Mouse (Mus musculus) spleen, adult 2 months (tissue): ENCODE measurements at regions not wholly inside any gene's neighbourhood (a gene's known extent, or its start where the extent isn't known, plus 50 kb on each side); places are given as distances from the start of the nearest gene placed in this dataset.

Experiments
- DNase-seq, 2 experiments: peaks; one replicate each; pipeline versions ENCODE4 v3.0.0 to v3.0.0-alpha.2; 2012 to 2021; ENCODE audit warnings: low spot score in 2 of 2, low read depth in 1 of 2
- H3K27ac ChIP-seq: fragments of 200-500 bp; 2 replicates; pipeline ENCODE4 v1.5.1; 2012; ENCODE audit warnings: low read length, inconsistent platforms; ENCODE audit not compliant: insufficient read depth
- H3K27me3 ChIP-seq: fragments of 200-500 bp; 2 replicates; pipeline ENCODE4 v1.6.1; 2012; ENCODE audit warnings: mild to moderate bottlenecking, moderate library complexity, low read length, inconsistent platforms; ENCODE audit not compliant: control insufficient read depth, insufficient read depth
- H3K36me3 ChIP-seq: fragments of 200-500 bp; 2 replicates; pipeline ENCODE4 v1.6.1; 2012; ENCODE audit warnings: mild to moderate bottlenecking, low read length, inconsistent platforms; ENCODE audit not compliant: control insufficient read depth, insufficient read depth
- H3K4me1 ChIP-seq: fragments of 200-500 bp; 2 replicates; pipeline ENCODE4 v1.6.1; 2011; ENCODE audit warnings: inconsistent platforms; ENCODE audit not compliant: control insufficient read depth, insufficient read depth, insufficient read length
- H3K4me3 ChIP-seq: fragments of 200-500 bp; 2 replicates; pipeline ENCODE4 v1.5.1; 2011; ENCODE audit warnings: mild to moderate bottlenecking, inconsistent platforms; ENCODE audit not compliant: insufficient read depth, insufficient read length; ENCODE audit errors: extremely low read depth
- CTCF ChIP-seq: fragments of 200-500 bp; IDR thresholded peaks from 2 replicates; pipeline ENCODE4 v1.5.1; 2011; ENCODE audit warnings: mild to moderate bottlenecking, inconsistent platforms; ENCODE audit not compliant: insufficient read depth, insufficient read length, insufficient replicate concordance; ENCODE audit errors: extremely low read depth
- POLR2A ChIP-seq: fragments of 200-500 bp; IDR thresholded peaks from 2 replicates; pipeline ENCODE4 v1.6.1; 2011; ENCODE audit warnings: low read depth, low read length, inconsistent platforms
- WGBS: fragments of 180-500 bp; shearing (Covaris S2); methylation state at CpG from one replicate; pipeline ENCODE4 v1.1.7; 2018; 5-methylcytosine and 5-hydroxymethylcytosine counted together

DNA sequence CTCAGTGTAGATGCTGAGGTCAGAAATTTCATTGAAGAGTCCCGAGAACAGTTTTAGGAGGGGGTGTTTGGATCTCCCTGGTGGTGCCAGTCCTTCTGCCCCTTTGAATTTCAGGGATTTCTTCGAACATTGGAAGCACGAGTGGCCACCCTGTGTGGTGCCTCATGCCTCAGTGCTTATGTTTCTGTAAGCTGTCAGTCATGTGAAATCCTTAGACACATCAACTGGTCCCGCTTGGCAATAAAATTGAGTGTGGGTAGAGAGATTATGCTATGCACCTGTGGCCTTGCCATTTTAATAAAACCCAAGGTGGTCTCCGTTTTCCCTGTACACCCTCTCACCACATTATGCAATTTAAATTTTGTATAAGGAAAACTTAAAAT, 136.1 kb upstream of the Zfand5 start:
- WGBS: 83% methylated on average over 5 of the region's 5 CpGs
- DNase-seq: no peak

DNA sequence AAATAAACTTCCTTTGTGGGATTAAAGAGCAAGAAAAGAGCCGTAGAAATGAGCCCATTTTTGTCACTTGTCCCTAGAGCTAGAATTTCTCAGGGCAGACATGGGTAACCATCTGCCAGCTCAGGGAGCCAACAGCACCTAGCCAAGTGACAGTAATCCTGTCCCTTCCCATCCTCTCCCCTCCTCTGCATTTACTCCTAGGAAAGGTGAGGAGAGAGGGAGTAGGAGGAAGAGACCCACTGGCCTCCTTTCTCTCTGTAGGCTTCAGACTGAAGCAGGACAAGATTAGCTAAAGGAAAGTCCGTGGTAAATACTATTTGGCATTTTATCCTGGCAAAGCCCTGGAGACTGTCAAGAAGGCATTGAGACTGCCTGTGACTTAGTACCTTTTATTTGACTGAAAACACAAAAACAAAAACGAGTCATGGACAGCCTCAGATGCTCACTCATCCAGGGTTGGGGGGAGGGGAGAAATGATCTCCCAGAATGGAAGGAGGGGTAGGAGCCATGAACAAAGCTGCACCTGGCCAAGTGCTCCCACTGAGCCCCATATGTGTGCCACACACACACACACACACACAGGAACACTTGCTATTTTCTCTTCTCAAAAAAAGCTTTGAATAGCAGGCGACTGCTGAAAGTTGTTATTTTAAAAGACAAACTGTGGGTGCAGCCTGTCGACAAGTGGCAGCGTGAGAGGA, 136.6 kb upstream of the Zfand5 start:
- WGBS: 66% methylated on average over 6 of the region's 6 CpGs
- Histone ChIP-seq H3K27me3 (no peaks in the 10 kb centered on the region), H3K4me1 (no peaks in the 10 kb centered on the region), H3K27ac (no peak overlapping the region), H3K4me3 (no peak overlapping the region), H3K36me3 (no peaks in the 10 kb centered on the region)
- no peak for TF ChIP-seq CTCF
- no peak for TF ChIP-seq POLR2A
- DNase-seq: no peak

More for the DNA sequence above, 136.1 kb upstream of the Zfand5 start:
- Histone ChIP-seq H3K4me1 (no peaks in the 10 kb centered on the region), H3K27me3 (no peaks in the 10 kb centered on the region), H3K36me3 (no peaks in the 10 kb centered on the region), H3K4me3 (no peak overlapping the region), H3K27ac (no peak overlapping the region)
- TF ChIP-seq POLR2A (no peak), CTCF (no peak)

DNA sequence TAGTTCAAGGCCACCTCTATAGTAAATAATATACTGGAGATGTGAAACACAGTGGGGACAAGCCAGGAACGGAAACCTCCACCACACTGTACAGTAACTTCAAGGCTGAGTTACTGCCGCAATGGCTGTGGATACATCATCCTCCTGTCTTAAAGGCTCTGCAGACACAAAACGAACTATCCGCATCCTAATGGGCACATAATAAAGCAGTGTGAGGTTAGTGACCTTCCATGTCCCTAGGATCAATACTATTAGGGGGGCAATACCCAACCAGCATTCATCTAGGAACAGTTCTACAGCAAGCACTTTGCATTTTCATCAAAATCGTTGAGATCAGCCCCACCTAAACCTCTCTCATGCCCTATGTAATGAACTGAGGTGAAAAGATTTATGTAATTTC, 142.4 kb upstream of the Zfand5 start:
- 95% methylated on average over 5 of the region's 5 CpGs for WGBS

DNA sequence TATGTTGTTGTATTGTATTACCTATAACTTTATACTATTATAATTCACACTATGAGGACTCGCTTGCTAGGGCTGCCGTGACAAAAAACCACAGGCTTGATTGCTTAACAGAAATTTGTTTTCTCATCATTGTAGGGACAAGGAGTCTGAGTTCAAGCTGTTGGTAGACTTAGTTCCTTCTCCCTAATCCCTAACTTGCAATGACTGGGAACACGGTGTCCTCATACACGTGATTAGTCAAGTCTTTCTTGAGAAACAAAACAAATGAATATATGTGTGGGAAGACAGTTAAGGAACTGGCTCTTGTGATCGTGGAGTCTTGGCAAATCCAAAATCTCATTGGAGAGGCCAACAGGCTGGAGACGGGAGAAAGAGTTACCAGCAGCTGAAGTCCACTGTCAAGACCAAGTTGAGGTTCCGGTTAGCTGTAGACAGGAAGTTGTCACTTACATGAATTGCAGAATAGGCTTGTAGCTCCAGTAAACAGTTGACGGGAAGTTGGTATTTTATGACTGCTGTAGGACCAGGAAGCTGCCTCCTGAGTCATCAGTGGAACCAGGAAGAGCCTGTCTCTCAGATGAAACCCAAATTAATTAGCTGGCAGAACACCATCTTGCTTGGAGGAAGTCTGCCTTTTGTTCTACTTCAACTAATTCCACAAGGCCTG, 144.9 kb upstream of the Zfand5 start:
- TF ChIP-seq CTCF: no peak
- no peak for TF ChIP-seq POLR2A
- WGBS: 65% methylated on average over 8 of the region's 8 CpGs
- DNase-seq: no peak
- Histone ChIP-seq H3K27ac (peak overlapping the region; percentile 55), H3K4me3 (no peak overlapping the region), H3K27me3 (no peaks in the 10 kb centered on the region), H3K36me3 (no peaks in the 10 kb centered on the region), H3K4me1 (no peaks in the 10 kb centered on the region)

More for the DNA sequence above, 142.4 kb upstream of the Zfand5 start:
- H3K4me3 ChIP-seq: no peak overlapping the region
- TF ChIP-seq CTCF (no peak), POLR2A (no peak)
- H3K27ac ChIP-seq: no peak overlapping the region
- H3K4me1 ChIP-seq: no peaks in the 10 kb centered on the region
- no peaks in the 10 kb centered on the region for H3K36me3 ChIP-seq
- DNase-seq: no peak
- no peaks in the 10 kb centered on the region for H3K27me3 ChIP-seq

DNA sequence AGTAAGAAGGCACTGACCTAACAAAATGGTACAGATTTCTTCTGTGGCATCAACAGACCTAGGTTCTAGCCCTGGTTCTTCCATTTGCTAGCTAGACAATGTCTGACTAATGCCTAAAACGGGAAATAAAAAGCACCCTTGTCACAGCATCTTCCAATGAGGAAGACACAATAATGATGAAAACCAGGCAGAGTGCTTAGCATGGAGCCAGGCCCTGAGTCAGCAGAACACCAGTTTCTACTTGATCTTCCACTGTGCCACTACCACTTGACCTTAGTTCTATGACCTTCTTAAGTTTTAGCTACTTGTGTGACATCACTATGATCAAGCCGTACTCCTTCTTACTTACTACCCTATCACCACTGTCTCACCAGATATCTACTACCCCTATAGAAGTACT, 145.4 kb upstream of the Zfand5 start:
- TF ChIP-seq POLR2A: no peak
- no peak for TF ChIP-seq CTCF
- Histone ChIP-seq H3K4me1 (no peaks in the 10 kb centered on the region), H3K27ac (no peak overlapping the region), H3K27me3 (no peaks in the 10 kb centered on the region), H3K4me3 (no peak overlapping the region), H3K36me3 (no peaks in the 10 kb centered on the region)
- WGBS: 80% methylated on average over 2 of the region's 2 CpGs
- no peak for DNase-seq

DNA sequence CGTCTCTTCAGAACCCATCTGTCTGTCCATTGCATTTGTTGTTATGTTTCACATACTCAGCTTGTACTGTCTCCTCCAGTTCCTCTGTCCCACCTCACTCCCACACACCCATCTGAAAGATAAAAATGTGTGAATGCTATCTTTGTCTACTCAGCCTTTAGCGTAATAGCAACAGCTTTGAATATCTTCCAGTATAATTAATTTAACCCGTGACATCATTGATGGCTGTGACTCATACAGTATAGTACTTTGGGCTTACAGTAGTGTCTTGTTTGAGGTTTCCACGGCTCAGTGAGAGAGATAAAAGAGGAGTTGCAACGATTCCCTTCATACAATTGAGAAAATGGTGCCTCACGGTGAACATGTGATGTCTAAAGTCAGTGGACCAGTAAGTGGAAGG, 152.6 kb upstream of the Zfand5 start:
- WGBS: 75% methylated on average over 6 of the region's 6 CpGs
- no peaks in the 10 kb centered on the region for H3K36me3 ChIP-seq
- DNase-seq: no peak
- no peak overlapping the region for H3K4me3 ChIP-seq
- no peaks in the 10 kb centered on the region for H3K4me1 ChIP-seq
- H3K27me3 ChIP-seq: no peaks in the 10 kb centered on the region
- no peak overlapping the region for H3K27ac ChIP-seq
- TF ChIP-seq POLR2A (no peak), CTCF (no peak)

DNA sequence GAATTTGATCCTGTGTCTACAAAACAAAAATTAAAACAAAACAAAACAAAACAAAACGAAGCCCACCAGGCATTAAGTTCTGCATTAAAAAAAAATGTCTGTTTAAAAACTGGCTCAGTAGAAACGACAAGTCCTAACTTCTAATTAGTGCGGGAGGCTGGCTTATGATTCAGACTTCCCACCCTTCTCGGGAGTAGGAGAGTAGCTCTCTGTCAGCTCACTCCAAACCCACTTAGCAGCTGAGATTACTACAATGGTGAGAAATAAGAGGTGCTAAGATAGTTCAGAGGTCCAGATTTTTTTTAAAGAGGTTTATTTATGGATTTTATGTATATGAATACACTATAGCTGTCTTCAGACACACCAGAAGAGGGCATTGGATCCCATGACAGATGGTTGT, 153.3 kb upstream of the Zfand5 start:
- no peak for DNase-seq
- Histone ChIP-seq H3K36me3 (no peaks in the 10 kb centered on the region), H3K4me3 (no peak overlapping the region), H3K27me3 (no peaks in the 10 kb centered on the region), H3K4me1 (no peaks in the 10 kb centered on the region), H3K27ac (no peak overlapping the region)
- WGBS: 90% methylated on average over 4 of the region's 4 CpGs
- TF ChIP-seq POLR2A (no peak), CTCF (no peak)
